Mouse (Mus musculus): Measurements from ENCODE around the gene Atxn1. TPM values are rescaled to one million over a fixed set of nuclear protein-coding genes. Genes with fewer than 3 reads are reported as not detected.

Gene Atxn1
- total and polyA plus RNA-seq, 2 experiments from 2014 or later: 8.6 to 44.6 TPM

GRCm38 (mm10) chr13:45599831-45600230 lies 365.0 kb downstream of the Atxn1 start:
- H3K27ac ChIP-seq: peak overlapping the region; percentile 48; the same call in 1 of the 2 replicates
- WGBS: 40% methylated on average over 2 of the region's 2 CpGs
- TF ChIP-seq CTCF (IDR thresholded peaks at IDR 0.05; ENCODE audit: low read depth): no peak
- H3K9ac ChIP-seq (replicated peaks; ENCODE audit: low read length): no peak overlapping the region
- H3K27me3 ChIP-seq (ENCODE audit: insufficient read depth, low read length): no peaks in the 10 kb centered on the region
- DNase-seq (ENCODE audit: low spot score) (no peak), ATAC-seq (no peak)
- no peaks in the 10 kb centered on the region for H3K9me3 ChIP-seq (ENCODE audit: low read length)
- H3K4me3 ChIP-seq (ENCODE audit: low read length): no peak overlapping the region
- peaks cover 10% of the 10 kb centered on the region; the same call in 1 of the 2 replicates for H3K4me1 ChIP-seq (ENCODE audit: insufficient read depth, low read length)
- H3K4me2 ChIP-seq (ENCODE audit: low read depth, low read length): no peak overlapping the region
- H3K36me3 ChIP-seq (ENCODE audit: insufficient read depth, low read length): no peaks in the 10 kb centered on the region

DNA sequence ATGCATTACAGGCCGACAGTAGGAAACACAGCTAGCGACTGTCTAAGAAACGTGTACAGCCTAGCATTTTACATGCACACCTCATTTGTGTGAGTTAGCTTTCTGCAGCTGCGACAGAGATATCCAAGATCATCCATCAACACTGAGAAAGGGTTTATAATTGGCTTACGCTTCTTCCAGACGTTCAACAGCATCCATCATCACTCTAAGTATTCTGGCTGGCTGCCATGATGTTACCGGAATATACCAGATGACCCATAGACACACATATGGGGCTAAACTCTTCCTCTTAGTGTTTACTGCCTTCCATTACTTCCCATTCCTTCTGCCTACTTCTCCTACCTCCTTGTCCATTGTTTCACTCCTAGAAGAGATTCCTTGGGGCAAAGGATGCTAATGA lies 369.4 kb downstream of the Atxn1 start:
- Histone ChIP-seq H3K27ac (no peak overlapping the region), H3K27me3 (ENCODE audit: insufficient read depth, low read length) (no peaks in the 10 kb centered on the region), H3K9ac (replicated peaks; ENCODE audit: low read length) (no peak overlapping the region), H3K4me2 (ENCODE audit: low read depth, low read length) (no peak overlapping the region), H3K9me3 (ENCODE audit: low read length) (no peaks in the 10 kb centered on the region), H3K4me3 (ENCODE audit: low read length) (no peak overlapping the region), H3K36me3 (ENCODE audit: insufficient read depth, low read length) (no peaks in the 10 kb centered on the region), H3K4me1 (ENCODE audit: insufficient read depth, low read length) (peaks cover 4% of the 10 kb centered on the region; the same call in 1 of the 2 replicates)
- no peak for ATAC-seq
- no peak for TF ChIP-seq CTCF (IDR thresholded peaks at IDR 0.05; ENCODE audit: low read depth)
- WGBS: 42% methylated on average over 7 of the region's 7 CpGs
- peak; percentile 30 for DNase-seq (ENCODE audit: low spot score)

DNA sequence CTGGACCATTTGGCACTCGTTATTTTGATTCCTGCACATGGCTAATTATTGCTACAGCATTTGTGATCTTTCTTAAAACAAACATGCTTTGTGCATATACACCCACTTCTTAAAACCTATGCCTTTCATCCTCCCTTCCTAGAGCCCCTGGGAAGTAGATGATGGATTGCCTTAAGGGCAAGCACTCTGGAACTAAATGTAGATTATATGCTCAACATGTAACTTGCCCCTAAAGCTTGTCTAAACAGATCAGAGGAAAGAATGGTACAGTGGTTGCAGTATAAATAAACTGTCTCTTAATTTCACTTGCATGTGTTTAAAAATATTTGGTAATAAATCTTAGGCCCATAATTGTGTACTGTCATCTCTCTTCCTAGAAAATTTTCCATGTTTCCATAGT lies 370.9 kb downstream of the Atxn1 start:
- no peak for ATAC-seq
- peaks cover 3% of the 10 kb centered on the region; the same call in 1 of the 2 replicates for H3K4me1 ChIP-seq (ENCODE audit: insufficient read depth, low read length)
- no peak overlapping the region for H3K4me2 ChIP-seq (ENCODE audit: low read depth, low read length)
- no peak for TF ChIP-seq CTCF (IDR thresholded peaks at IDR 0.05; ENCODE audit: low read depth)
- H3K36me3 ChIP-seq (ENCODE audit: insufficient read depth, low read length): no peaks in the 10 kb centered on the region
- no peak overlapping the region for H3K9ac ChIP-seq (replicated peaks; ENCODE audit: low read length)
- 53% methylated on average over 1 of the region's 1 CpGs for WGBS
- no peak overlapping the region for H3K27ac ChIP-seq
- no peak overlapping the region for H3K4me3 ChIP-seq (ENCODE audit: low read length)
- DNase-seq (ENCODE audit: low spot score): no peak
- H3K27me3 ChIP-seq (ENCODE audit: insufficient read depth, low read length): no peaks in the 10 kb centered on the region
- no peaks in the 10 kb centered on the region for H3K9me3 ChIP-seq (ENCODE audit: low read length)

DNA sequence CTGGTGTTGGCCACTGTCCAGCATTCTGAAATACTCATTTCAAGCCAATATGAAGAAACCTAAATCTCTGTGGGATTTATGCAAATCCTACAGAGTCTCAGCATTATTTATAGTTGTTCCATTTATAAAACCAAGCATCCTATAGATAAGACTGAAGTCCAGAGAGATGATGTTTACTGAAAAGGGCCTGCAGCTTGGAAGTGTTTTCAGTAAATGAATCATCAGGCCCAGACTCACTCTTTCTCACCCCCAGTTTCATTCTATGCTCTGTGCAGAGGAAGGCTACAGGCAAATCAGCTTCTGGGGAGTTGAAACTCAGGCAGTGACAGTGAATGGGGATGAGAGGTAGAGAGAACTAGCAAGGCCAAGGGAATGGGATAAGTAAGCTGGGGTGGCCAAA lies 373.9 kb downstream of the Atxn1 start:
- Histone ChIP-seq H3K36me3 (ENCODE audit: insufficient read depth, low read length) (no peaks in the 10 kb centered on the region), H3K4me1 (ENCODE audit: insufficient read depth, low read length) (peaks cover 3% of the 10 kb centered on the region; the same call in 1 of the 2 replicates), H3K9me3 (ENCODE audit: low read length) (no peaks in the 10 kb centered on the region), H3K4me3 (ENCODE audit: low read length) (no peak overlapping the region), H3K27me3 (ENCODE audit: insufficient read depth, low read length) (no peaks in the 10 kb centered on the region), H3K4me2 (ENCODE audit: low read depth, low read length) (no peak overlapping the region), H3K9ac (replicated peaks; ENCODE audit: low read length) (no peak overlapping the region), H3K27ac (no peak overlapping the region)
- ATAC-seq (no peak), DNase-seq (ENCODE audit: low spot score) (no peak)
- TF ChIP-seq CTCF (IDR thresholded peaks at IDR 0.05; ENCODE audit: low read depth): no peak

- Histone ChIP-seq H3K27ac (peak overlapping the region; percentile 29; the same call in 1 of the 2 replicates), H3K9me3 (ENCODE audit: low read length) (no peaks in the 10 kb centered on the region), H3K9ac (replicated peaks; ENCODE audit: low read length) (no peak overlapping the region), H3K27me3 (ENCODE audit: insufficient read depth, low read length) (no peaks in the 10 kb centered on the region), H3K4me2 (ENCODE audit: low read depth, low read length) (no peak overlapping the region), H3K36me3 (ENCODE audit: insufficient read depth, low read length) (no peaks in the 10 kb centered on the region), H3K4me1 (ENCODE audit: insufficient read depth, low read length) (no peaks in the 10 kb centered on the region), H3K4me3 (ENCODE audit: low read length) (no peak overlapping the region)
- 88% methylated on average over 5 of the region's 5 CpGs for WGBS
- peak; percentile 48 for TF ChIP-seq CTCF (IDR thresholded peaks at IDR 0.05; ENCODE audit: low read depth)
- ATAC-seq: no peak
- peak; percentile 43 for DNase-seq (ENCODE audit: low spot score)
These were observed 381.7 kb downstream of the Atxn1 start for GRCm38 (mm10) chr13:45583061-45583460.

- Histone ChIP-seq H3K9me3 (ENCODE audit: low read length) (no peaks in the 10 kb centered on the region), H3K4me2 (ENCODE audit: low read depth, low read length) (no peak overlapping the region; the same call in 1 of the 2 replicates), H3K27ac (peak overlapping the region; percentile 29; the same call in 1 of the 2 replicates), H3K4me1 (ENCODE audit: insufficient read depth, low read length) (no peaks in the 10 kb centered on the region), H3K27me3 (ENCODE audit: insufficient read depth, low read length) (no peaks in the 10 kb centered on the region), H3K4me3 (ENCODE audit: low read length) (no peak overlapping the region), H3K9ac (replicated peaks; ENCODE audit: low read length) (no peak overlapping the region), H3K36me3 (ENCODE audit: insufficient read depth, low read length) (no peaks in the 10 kb centered on the region)
- ATAC-seq (no peak), DNase-seq (ENCODE audit: low spot score) (no peak)
- TF ChIP-seq CTCF (IDR thresholded peaks at IDR 0.05; ENCODE audit: low read depth): no peak
- 69% methylated on average over 12 of the region's 12 CpGs for WGBS
These were observed 382.5 kb downstream of the Atxn1 start for GRCm38 (mm10) chr13:45582294-45582693.

GRCm38 (mm10) chr13:45579751-45580150 lies 385.1 kb downstream of the Atxn1 start:
- Histone ChIP-seq H3K27ac (no peak overlapping the region), H3K4me3 (ENCODE audit: low read length) (no peak overlapping the region), H3K27me3 (ENCODE audit: insufficient read depth, low read length) (no peaks in the 10 kb centered on the region), H3K36me3 (ENCODE audit: insufficient read depth, low read length) (no peaks in the 10 kb centered on the region), H3K4me1 (ENCODE audit: insufficient read depth, low read length) (no peaks in the 10 kb centered on the region), H3K4me2 (ENCODE audit: low read depth, low read length) (no peak overlapping the region), H3K9me3 (ENCODE audit: low read length) (no peaks in the 10 kb centered on the region), H3K9ac (replicated peaks; ENCODE audit: low read length) (no peak overlapping the region)
- WGBS: 81% methylated on average over 3 of the region's 3 CpGs
- no peak for DNase-seq (ENCODE audit: low spot score)
- ATAC-seq: no peak
- TF ChIP-seq CTCF (IDR thresholded peaks at IDR 0.05; ENCODE audit: low read depth): no peak

Measured in hindbrain, postnatal 0 days (tissue).